Mouse (Mus musculus) heart, adult 18-20 months (tissue): ENCODE data around the gene Maff. TPM values are rescaled to one million over a fixed set of nuclear protein-coding genes. Genes with fewer than 3 reads are reported as not detected.

Experiments used
- DNase-seq, 2 experiments: peaks; one replicate each; pipeline ENCODE4 v3.0.0; 2021 to 2022; ENCODE audit warnings: mixed read lengths in 1 of 2
- total RNA-seq, 2 experiments: library from RNA; stranded (reverse); gene quantifications; 2 replicates each; pipeline ENCODE4 v1.2.3; 2021

Maff gene
- total RNA-seq, 2 experiments from 2014 or later = 12.8 to 17.6 TPM

GRCm38 (mm10) chr15:79329346-79329978, 17.0 kb upstream of the Maff start:
- DNase-seq = peak in 1 of 2 experiments; percentile 17

- no peak for DNase-seq
These were observed 16.4 kb upstream of the Maff start for GRCm38 (mm10) chr15:79329979-79330363.

DNA sequence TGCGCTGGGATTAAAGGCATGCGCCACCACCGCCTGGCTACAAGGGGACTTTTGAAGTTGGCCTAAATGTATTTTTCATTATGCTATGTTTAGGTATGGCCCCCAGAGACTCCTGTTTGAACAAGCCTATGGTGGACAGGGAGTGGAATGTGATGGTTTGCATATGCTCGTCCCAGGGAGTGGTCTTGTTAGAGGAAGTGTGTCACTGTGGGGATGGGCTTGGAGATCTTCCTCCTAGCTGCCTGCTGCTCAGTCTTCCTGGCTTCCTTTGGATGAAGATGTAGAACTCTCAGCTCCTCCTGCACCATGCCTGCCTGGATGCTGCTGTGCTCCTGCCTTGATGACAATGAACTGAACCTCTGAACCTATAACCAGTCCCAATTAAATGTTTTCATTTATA, 15.9 kb upstream of the Maff start:
- no peak for DNase-seq

DNA sequence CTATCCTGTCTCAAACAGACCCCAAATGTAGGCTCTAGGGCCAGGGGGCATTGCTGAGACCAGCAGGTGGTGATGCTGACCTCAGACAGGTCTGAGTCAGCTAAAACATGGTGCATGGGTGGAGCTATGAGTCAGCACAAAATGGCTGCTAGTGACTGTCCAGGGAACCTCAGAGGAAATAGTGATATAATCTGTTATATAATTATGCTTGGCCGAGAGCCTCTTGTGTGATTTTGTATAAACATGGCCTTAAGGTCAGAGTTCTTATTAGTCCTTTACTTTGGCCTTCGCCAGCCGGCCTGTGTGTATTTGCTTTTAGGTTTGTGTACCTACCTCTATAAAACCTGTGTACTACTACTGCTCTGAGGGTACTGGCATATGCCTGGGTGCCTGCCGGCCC, 13.0 kb upstream of the Maff start:
- DNase-seq = peak in 1 of 2 experiments; percentile 28

GRCm38 (mm10) chr15:79335061-79335655, 11.3 kb upstream of the Maff start:
- DNase-seq = no peak

GRCm38 (mm10) chr15:79338978-79339377, 7.4 kb upstream of the Maff start:
- no peak for DNase-seq

GRCm38 (mm10) chr15:79342641-79343337, 3.6 kb upstream of the Maff start:
- DNase-seq = no peak

DNA sequence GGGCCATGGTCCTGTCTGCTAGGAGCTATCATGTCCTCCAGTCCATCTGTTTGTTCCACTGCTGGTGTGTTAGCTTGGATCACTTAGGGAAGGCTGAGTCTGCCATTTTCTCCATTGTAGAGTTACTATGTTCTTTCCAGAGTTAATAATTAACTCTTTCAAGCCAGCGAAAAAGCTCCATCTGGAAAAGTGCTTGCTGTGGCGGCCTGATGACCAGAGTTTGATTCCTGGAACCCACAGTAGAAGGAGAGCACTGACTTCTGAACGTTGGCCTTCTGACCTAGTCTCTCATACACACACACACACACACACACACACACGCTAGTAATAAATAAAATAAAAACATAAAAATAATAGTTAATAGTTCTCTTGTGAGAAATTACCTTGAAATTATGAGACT, 1.8 kb upstream of the Maff start:
- no peak for DNase-seq

DNA sequence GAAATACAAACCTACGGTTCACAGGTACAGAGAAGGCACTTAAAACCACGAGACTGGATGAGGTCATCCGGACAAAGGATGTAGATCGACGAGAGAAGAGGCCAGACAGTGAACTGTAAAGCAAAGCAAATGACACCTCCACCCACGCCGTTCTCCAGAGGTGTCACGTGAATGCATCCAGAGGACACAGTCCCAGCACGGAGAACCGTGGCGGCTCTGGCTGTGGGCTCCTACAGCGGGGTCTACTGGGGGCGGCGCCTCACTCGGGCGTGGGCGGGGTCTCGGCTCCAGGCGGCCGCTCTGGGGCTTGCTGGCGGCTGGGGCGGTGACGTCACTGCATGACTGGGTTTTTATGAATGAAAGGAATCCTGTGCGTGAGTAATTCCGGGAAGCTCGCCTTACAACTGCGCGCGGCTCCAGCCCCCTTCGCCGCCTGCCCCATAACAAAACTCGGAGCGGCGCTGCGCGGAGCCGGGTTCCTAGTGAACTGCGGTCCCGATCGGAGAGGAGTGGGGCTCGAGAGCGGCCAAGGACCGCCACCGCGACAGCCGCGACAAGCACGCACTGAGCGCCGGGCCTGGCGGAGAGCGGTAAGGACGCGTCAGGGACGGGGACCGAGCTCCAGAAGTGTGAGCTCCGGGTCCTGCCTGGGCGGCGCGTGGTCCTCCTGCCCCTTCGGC, 884 bp downstream of the Maff start:
- peak; percentile 94 for DNase-seq

- peak; percentile 87 for DNase-seq
These were observed 1.6 kb downstream of the Maff start for GRCm38 (mm10) chr15:79347845-79348506.

- no peak for DNase-seq
These were observed 2.2 kb downstream of the Maff start for GRCm38 (mm10) chr15:79348651-79349050.

DNA sequence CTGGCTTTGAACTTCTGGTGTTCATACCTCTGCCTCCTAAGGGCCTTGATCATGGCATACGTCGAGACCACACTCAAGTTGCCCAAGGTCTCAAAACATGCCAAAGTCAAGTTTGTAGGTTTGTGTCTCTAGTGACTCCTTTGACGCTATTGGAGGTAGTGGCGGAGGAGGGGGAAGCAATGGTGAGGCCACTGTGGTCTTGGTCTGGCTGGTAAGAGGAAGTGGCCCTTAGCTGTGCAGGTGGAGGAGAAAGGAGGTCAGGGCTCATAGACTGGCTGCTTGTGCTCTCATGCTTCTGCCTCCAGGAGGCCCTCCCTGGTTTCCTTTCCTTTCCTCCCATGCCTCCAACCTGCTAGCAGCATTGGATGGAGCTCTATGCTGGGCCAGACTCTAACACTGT, 4.4 kb downstream of the Maff start:
- no peak for DNase-seq

DNA sequence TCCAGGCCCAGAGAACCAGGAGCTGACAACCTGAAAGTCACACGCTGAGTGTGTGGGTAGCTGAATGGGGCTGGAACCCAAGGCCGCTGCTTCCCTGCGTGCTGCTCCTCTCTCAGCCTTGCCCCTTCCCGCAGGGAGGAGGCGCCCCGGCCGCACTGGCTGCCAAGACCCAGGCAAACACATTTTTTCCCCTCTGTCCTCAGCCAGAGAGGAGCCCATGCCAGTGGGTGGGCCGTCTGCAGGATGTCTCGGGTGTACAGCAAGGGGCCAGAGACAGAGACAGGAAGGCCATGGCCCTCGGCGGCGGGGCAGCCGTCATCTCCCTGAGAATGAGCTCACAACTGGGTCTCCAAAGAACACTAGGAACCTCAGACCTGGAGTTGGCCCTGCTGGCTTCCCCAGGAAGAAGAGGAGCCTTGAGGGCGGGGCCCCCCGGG, 4.9 kb downstream of the Maff start:
- DNase-seq = peak; percentile 78 to 87

DNA sequence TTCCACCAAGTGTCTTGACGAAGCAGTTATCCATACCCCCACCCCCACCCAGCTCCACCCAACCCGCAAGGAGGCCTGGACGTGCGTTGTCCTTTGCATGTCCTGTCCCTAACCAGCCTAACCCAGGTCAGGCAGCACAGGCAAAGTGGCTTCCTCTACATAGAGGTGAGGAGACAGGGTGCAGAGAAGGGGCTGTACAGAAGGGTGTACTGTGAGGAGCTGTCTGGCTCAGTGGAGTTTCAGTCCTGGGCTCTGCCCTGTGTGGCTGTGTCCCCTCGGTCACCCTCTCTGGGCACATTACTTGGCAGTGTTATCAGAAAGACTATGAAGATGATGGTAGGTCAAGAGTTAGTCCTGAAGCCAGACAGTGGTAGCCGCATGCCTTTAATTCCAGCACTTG, 6.1 kb downstream of the Maff start:
- DNase-seq = no peak

- no peak for DNase-seq
These were observed 7.4 kb downstream of the Maff start for GRCm38 (mm10) chr15:79353690-79354305.

DNA sequence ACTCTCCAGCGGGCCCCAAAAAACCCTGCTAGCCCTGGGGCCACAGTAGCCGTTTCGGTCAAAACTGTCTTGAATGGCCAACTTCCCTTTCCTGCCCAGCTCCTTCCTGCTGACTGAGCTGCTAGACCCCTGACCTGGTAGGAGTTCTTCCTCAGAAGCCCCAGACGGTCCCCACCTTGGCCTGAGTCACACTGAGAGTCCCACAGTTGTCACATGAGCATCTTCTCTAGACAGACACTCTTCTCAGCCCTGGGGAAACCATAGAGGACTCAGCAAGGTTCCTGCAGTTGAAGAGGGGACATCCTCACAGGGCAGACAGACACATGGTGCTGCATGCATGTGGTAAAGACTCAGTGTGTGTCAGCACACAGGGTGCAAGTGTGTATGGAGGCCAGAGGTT, 8.2 kb downstream of the Maff start:
- no peak for DNase-seq

DNA sequence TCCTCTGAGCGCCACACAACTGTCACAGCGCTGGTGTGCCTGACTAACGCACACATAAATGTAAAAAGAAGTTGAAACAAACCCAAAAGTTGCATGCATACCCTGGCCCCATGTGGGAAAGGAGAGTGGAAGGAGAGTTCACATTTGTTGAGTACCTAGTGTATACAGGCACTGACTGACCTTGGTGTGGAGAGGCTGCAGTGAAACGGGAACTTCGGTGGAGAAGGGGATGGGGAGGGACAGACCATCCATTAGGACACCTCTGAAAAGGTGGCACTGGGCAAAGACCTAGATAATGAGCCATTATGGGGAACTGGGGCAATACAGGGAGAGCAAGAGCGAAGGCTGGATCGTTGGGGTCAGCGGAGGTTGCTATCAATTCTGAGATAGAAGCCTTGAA, 10.1 kb downstream of the Maff start:
- no peak for DNase-seq

DNA sequence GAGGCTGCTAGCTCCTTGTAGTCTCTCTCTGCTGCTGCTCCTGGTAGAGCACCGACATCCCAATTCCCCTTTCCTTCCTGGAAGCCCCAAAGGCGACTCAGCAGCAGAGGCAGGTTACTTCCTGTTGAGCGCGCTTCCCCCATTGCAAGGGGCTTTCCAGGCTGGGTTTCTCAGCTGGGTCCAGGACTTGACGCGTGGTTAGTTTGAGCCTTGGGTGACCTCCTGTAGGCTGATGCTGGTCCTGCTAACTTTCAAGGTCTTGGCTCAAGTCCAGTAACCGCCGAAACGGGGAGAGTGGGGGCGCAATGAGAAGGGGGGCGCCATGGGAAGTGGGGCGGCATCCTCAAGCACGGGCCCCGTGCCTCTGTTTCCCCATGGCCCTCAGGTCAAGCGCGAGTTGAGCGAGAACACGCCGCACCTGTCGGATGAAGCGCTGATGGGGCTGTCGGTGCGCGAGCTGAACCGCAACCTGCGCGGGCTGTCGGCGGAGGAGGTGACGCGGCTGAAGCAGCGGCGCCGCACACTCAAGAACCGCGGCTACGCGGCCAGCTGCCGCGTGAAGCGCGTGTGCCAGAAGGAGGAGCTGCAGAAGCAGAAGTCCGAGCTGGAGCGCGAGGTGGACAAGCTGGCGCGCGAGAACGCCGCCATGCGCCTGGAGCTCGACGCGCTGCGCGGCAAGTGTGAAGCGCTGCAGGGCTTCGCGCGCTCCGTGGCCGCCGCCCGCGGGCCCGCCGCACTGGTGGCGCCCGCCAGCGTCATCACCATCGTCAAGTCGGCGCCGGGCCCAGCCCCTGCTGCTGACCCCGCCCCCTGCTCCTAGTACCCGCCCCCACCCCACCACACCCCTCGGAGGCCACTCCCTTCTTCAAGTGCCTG, 10.9 kb downstream of the Maff start:
- peak; percentile 69 to 77 for DNase-seq

GRCm38 (mm10) chr15:79357974-79358690, 11.7 kb downstream of the Maff start:
- DNase-seq = peak in 1 of 2 experiments; percentile 33

GRCm38 (mm10) chr15:79359954-79360353, 13.5 kb downstream of the Maff start:
- DNase-seq = no peak
